Mouse (Mus musculus): ENCODE measurements around the gene Megf8.

GRCm38 (mm10) chr7:25284766-25285165 is 32.2 kb upstream of the Megf8 start:
- TF ChIP-seq POLR2A (IDR thresholded peaks at IDR 0.05; ENCODE audit: extremely low read depth, insufficient read depth, low read length): no peak
- TF ChIP-seq CTCF (IDR thresholded peaks at IDR 0.05; ENCODE audit: low read depth, low read length): no peak
